Mouse (Mus musculus) olfactory bulb, adult 2 months (tissue): ENCODE measurements around the gene Cirbp.

Source experiments
- CTCF ChIP-seq: fragments of 200-500 bp; IDR thresholded peaks from 2 replicates; pipeline ENCODE4 v1.5.1; 2012; ENCODE audit warnings: low read depth, mild to moderate bottlenecking, low read length, moderate library complexity; ENCODE audit not compliant: insufficient read depth
- POLR2A ChIP-seq: fragments of 200-500 bp; IDR thresholded peaks from 2 replicates; pipeline ENCODE4 v1.6.1; 2012; ENCODE audit warnings: mild to moderate bottlenecking, low read depth, low read length, moderate library complexity; ENCODE audit not compliant: insufficient read depth

DNA sequence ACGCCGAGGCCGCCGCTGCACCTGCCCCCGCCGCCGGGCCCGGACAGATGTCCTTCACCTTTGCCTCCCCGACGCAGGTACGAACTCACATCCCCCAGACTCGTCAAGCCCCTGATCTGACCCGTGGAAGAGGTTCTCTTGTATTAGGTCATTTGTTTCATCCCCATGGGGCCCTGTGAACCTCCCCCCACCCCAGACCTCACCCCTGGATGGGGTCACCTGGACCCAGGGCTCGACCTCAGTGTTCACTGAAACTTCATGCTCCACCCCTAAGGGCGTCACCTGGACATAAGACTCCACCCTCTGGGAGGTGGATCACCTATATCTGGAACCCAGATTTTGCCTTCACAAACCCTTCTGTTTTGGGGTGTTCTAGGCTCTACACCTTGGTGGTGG lies 23.3 kb upstream of the Cirbp start:
- no peak for TF ChIP-seq CTCF
- TF ChIP-seq POLR2A: no peak
